Mouse (Mus musculus): ENCODE data around the gene Mpzl1. TPM values are rescaled to one million over a fixed set of nuclear protein-coding genes. Genes with fewer than 3 reads are reported as not detected.
"Not testable (repeated sequence)": the region's sequence is repeated elsewhere in the genome, so short reads cannot be mapped to it uniquely, and the experiment has no call there.

Gene Mpzl1
- 10 to 100 TPM; 12.8 to 13.2 TPM for total RNA-seq (2021)
- long read RNA-seq, experiment 1, transcript Mpzl1-202 (6 exons, 2,285 nt), result major isoform, 13 of 18 reads
- long read RNA-seq, experiment 1, partial matches to known transcripts, result 0 of 18 reads
- long read RNA-seq, experiment 1, other reads (novel, unspliced or antisense), result 1 of 18 reads
- long read RNA-seq, experiment 2, transcript Mpzl1-202 (6 exons, 2,285 nt), result major isoform, 5 of 5 reads
- long read RNA-seq, experiment 2, partial matches to known transcripts, result 0 of 5 reads
- long read RNA-seq, experiment 2, other reads (novel, unspliced or antisense), result 0 of 5 reads

DNA sequence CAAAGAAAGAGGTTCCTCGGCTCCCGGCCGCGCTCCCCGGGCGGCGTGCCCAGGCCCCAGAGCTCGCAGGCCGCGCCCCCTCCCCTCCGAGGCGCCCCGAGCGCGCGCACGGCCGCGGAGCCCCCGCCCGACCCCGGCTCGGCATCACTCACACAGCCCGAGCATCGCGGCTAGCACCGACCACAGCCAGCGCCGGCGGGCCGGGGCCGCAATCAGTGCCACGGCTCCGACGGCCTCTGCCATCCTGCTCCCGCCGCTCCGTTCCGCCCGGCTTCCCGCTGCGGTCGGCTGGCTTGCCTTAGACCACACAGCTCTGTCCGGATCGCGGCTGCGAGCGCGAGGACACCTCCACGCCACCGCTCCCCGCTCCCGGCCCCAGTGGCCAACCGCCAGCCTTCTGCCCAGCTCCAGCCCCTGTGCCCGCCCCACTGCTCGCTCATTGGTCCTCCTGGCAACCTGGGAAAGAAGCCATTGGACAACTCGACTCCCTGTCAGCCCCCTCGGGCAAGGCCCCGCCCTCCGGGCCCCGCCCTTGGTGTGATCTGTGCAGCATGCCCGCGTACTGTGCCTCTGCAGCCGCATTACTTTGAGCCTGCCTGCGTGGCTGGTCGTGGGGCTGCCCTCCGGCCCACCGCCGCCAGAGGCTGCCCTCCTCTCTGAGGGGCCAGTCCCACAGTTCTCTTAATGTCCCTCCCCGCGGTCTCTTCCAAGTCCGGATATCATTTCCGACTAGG lies at the start of gene Mpzl1:
Gene Mpzl1, minus strand, starts transcription at position 388 of the 734 bp plus-strand sequence.
- peak; percentile 99 to 100 for DNase-seq

DNA sequence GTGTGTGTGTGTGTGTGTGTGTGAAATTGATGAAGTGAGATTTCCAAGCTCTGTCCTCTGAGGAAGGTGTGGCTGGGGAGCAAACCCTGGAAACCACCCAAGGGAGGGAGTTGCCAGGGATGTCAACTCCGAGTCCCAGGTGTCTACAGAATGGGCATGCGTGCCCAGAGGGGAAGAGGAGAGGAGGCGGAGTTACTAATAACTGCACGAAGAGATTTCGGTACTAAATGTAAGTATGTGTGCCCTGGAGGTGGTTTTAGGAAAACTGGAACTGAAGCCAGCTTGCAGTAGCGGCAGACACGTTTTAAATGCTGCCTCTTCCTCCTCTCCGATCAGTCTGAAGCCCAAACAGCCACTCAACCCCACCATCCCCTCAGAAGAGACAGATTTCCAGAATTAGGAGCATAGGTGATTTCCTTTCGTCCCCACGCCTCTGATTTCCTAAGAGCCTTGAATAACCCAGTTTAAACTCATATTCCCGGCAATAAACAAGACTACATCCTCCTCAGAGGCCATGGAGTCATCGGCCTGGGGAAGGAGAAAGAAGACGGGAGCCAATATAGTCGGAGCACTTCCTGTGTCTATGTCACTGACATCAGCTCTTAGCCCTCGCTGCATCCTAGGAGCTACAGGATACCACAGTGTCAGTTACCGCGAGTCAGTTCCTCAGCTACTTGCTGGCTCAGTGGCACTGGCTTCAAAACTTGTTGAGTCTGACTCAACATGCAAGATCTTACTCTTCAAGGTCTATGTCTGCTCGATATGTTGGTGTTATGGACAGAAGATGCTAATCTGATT lies 47.9 kb upstream of the Mpzl1 start:
- peak; percentile 51 to 57 for DNase-seq

DNA sequence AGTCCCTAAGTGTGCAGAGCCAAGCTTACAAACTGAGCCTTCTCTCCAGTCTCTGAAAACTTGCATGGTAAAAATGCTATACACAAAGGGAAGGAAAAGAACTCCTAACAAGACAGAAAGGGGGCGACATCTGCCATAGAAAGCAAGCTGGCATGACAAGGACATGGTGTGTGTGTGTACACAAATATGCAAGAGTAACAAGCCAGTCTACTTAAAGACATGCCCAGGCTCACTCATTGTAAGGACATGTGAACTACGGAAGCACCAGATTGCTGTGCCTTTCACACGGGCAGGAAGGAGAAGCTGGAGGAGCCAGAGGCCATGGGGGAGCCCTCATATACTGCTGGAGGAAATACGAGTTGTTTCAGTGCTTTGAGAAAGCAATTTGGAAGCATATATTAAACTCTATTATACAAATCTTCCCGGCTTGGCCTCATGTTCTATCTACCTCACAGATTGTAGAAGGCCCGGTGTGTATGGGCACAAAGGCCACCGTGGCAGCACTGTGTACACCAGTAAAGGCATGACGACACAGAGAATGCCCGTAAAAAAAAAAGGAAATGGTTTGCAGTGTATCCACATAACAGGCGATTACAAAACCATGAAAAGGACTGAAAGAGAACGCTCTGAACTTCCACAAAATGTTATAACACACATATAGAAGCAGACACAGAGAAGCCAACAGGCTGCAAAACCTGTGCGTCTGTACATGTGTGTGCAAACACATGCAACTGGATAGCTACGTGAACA lies 46.9 kb upstream of the Mpzl1 start:
- DNase-seq, result peak in 1 of 2 experiments; percentile 47

DNA sequence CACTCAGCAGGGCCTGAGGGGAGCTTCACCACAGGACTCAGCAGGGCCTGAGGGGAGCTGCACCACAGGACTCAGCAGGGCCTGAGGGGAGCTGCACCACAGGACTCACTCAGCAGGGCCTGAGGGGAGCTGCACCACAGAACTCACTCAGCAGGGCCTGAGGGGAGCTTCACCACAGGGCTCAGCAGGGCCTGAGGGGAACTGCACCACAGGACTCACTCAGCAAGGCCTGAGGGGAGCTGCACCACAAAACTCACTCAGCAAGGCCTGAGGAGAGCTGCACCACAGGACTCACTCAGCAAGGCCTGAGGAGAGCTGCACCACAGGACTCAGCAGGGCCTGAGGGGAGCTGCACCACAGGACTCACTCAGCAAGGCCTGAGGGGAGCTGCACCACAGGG lies 45.7 kb upstream of the Mpzl1 start:
- DNase-seq, result not testable (repeated sequence)

DNA sequence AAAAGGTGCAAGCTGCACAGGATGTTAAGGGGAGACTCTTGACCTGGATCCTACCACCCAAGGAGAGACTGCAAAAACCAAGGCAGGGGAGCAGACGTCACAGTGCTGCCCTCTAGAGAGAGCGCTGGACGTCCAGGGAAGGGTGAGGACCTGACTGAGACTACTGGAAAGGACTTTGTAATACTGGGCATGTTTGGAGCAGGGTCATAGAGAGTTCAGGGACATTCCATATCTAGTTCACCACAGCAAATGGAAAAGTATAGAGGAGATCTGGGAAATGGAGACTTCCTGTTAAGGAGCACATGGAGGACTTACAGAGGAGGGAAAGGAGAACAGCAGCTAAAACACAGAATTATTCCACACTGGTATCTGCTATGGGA lies 45.3 kb upstream of the Mpzl1 start:
- peak in 1 of 2 experiments; percentile 54 for DNase-seq

DNA sequence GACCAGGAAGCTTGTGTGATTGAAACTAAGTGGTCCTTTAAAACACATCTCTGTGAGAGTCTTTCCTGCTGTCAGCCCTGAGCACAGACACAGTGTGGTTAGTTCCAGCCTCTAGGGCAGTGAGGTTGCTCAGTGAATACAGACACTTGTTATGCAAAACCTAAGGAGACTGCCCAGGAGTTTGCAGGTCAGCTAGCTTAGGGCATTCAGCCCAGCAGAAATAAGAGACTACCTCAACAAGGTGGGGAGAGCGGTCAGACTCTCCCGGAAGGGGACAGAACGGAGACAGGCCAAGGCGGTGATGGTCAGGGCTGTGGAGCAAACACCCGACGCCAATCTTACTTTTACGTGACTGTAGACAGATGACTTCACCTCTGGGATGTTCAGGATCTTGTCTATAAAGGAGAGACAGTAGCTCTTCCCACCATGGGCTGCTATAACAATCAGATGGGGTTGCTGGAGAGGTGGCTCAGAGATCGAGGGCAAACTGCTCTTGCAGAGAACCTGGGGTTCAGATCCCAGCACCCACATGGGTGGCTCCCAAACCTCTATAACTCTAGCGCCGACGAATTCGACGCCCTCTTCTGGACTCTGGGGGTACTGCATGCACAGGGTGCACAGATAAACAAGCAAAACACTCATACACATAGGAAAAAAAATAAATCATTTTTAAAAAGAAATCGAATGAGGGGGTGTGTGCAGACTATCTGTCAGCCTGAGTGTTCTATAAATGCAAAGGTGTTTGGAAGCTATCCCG lies 44.7 kb upstream of the Mpzl1 start:
- no peak for DNase-seq

DNA sequence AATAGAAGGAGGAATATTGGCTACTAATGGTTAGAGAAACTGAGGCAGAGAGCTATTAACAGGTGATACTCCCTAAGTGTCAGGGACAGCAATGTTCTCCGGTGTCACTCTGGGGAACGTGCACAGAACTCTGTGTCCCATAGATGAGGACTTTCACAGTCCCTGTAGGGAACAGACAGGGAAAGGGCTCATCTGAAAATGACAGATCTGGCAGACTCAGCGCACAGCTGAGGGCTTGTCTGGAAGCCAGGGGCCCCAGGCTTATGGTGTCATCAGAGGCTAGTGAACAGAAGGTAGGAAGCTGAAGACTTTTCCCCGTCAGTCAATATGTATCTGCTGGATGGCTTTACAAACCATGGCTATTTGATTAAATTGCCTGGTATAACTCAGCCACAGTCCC lies 43.2 kb upstream of the Mpzl1 start:
- peak; percentile 52 to 61 for DNase-seq

DNA sequence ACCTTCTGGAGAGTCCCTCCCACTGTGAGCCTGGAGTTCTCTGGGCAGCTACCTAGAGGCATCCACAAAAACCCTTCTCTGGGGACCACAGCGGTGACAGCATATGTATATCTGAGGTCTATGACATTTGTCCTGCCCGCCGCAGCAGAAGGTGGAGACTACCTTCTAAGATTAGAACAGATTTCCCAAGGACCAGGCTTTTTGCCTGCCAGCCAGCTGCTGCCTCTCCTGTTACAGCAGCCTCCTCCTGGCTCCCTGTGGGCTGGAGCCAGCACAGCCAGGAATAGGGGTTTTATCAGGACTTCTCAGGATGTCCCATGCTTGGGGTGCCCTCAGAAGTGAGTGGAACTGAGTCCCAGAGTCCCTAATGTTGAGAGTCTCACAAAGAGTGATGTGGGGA lies 42.7 kb upstream of the Mpzl1 start:
- DNase-seq, result peak; percentile 57 to 72

DNA sequence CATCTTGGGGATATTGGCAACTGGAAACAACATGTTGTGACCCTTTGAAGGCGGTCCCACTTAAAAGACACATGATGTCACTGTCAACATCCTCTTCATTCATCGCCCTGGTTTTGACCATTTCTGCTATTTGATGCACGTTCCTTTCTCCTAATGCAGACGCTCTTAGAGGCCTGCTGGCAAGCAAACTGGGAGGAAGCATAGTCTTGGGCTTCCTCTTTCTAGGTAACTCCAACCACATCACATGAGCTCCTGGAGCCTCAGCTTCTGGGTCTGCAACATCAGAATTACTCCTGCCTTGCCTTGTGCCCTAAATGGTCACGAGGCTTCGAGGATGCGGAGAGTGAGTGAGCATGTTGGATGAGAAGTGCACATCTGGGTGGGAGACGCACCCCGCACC lies 40.8 kb upstream of the Mpzl1 start:
- DNase-seq, result no peak

DNA sequence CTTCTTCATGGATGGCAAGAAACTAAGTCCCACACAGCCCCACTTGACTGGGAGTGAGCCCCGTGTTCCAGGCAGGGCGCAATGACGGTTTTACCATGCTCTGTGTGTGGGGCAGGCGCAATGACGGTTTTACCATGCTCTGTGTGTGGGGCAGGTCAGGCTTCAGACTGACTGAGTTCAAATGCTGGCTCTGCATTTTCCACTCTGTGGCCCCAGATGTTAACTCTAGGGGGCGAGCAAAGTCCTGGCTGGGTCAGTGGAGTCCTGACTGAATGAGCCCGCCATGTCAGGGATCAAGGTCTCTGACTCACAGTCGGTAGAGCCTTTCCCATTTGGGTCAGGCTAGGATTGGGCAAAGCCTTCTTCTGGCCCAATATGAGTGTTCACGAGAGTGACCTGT lies 38.0 kb upstream of the Mpzl1 start:
- peak in 1 of 2 experiments; percentile 46 for DNase-seq

DNA sequence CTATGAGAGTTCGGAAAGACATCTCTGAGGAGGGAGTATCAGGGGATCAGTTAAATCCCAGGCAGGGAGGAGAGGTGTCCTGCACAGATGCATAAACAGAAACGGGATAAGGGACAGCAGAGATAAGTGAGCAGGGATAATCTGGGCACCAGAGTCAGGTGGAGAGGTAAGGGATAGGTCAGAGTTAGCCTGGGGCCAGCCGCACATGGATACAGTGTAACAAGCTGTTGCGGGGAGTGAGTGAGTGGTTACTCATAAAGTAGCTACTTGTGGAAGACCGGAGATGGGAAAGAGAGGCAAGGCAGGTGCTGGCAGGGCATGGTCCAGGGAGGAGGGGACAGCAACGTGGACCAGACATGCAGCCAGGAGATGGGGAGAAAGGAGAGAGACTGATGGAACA lies 35.7 kb upstream of the Mpzl1 start:
- no peak for DNase-seq

DNA sequence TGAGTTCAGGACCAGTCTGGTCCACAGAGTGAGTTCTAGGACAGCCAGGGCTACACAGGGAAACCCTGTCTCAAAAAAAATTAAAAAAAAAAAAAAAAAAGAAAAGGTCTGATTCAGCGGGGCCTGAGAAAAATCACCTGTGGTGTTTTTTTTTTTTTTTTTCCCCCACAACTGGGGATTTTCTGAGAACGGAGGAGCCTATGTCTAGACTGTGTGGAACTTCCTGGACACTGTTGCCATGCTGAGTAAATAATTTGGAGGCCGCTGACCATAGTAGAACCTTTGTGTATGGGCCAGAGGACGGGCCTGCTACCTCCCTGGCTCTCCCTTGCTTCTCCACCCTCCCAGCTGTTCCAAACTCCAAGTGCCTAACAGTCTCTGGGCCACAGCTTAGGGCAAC lies 34.6 kb upstream of the Mpzl1 start:
- DNase-seq, result peak in 1 of 2 experiments; percentile 61

DNA sequence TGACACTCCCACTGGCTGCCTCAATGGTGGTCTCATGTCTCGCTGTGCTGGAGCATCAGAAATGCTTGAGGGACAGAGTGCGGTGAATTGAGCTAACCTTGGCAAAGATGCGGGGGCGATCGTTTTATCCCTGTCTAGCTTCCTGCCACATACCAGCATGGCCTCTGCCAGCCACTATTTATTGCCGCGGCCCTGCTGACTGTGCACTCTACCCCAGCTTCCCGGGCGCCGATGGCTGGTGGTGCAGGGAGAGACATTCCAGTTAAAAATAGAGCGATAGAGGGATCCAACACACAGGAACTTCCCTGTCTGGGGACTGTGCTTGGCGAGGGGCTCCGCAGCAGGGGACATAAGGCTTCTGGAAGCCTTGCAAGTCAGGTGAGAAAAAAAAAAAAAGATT lies 33.0 kb upstream of the Mpzl1 start:
- peak; percentile 69 to 83 for DNase-seq

DNA sequence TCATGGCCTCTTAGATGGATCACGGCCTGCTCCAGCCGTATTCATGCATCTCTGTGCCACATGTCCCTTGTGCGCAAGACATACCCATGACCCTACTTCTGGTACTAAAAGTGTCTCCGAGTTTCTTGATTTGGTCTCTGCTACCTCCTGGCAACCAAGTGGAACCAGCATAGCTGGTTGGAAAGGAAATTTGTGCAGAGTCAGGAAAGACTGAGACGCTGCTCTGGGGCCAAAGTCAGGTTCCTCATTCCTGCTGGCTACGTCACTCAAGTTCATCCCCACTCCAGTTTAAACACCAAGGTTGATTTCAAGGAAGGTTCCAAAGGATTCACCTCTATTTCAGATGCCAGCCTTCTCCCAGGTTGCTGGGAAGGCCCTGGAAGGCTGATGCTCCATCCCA lies 32.6 kb upstream of the Mpzl1 start:
- DNase-seq, result no peak

DNA sequence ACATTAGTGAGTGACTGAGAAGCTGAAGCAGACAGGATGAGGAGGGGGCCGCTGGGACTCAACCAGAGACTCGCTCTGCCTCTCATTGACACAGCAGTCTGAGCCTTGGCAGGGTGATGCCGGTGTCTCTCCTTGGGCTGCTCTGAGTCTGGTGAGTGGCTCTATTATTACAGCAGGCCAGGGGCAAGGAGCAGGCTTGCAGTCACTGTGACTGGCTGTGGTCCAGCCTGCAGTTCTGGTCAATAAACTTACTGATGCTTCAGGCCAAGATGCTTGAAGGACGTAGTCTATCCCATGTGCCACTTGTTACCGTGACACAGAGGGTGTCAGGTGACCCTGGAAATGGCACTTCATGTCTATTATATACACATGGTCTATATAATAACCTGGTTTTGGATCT lies 31.4 kb upstream of the Mpzl1 start:
- DNase-seq, result peak in 1 of 2 experiments; percentile 50

DNA sequence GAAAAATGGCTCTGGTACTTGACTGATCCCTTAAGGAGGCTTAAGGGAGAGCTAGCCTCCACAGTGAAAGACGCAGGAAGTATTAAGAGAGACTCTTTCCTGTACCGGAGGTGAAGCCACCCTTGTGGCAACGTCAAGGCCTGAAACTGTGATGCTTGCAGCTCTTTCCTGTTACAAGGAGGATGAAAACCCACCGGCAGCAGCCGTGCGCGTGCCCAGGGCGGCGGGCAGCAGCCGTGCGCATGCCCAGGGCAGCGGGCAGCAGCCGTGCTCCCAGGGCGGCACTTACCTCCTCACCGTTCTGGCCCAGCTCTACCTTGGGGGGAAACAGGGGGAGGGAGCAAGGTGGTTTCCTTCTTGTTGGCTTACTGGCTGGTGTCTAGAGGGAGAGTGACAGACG lies 28.9 kb upstream of the Mpzl1 start:
- DNase-seq, result no peak

DNA sequence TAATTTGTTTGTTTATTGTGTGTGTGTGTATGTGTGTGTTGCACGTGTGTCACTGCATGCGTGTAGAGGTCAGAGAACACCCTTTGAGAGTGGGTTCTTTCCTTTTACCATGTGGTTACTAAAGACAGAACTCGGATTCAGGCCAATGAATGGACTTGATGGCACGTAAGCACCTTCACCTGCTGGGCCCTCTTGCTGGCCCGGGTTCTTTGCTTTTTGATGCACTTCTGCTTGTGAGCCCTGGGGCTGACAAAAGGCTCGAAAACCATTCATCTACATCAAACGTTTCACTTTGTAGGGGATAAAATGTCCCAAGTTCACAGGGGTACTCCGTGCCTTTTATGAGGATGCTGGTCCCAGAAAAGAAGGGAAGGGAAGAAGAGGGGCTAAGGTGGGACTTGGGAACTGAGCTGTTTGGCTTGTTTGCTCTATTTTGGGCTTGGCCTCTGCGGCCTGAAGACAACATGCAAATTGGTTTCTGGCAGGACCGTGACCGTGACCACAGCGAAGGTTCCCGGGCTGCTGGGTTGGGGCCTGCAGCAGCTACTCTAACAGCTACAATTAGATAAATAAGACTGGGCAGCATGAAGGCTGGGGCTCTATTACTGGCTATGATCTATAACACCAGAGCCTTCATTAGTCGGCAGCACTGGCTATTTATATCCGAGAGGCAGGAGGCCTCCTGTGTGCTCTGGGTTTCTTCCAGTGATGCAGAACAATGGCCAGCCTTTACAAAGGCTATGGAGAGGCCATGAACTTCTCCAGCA lies 28.3 kb upstream of the Mpzl1 start:
- DNase-seq, result peak; percentile 48 to 76

DNA sequence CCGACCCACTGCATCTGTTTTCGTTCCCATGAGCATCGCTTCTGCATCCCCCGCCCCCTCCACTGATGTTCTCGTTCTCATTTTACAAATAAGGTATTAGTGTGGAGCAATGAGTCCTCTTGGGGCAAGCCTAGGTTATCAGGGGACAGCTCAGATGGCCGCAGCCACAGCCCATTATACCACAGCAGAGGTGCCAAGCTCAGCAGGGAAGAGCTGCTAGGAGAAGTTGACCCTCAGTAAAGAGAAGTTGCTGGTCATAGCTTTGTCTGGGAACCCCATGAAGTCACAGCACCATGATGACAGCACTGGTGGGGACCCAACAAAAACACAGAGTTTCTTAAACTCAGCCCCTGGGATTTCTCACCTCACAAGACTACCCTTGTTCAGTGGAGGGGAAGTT lies 27.4 kb upstream of the Mpzl1 start:
- DNase-seq, result no peak

DNA sequence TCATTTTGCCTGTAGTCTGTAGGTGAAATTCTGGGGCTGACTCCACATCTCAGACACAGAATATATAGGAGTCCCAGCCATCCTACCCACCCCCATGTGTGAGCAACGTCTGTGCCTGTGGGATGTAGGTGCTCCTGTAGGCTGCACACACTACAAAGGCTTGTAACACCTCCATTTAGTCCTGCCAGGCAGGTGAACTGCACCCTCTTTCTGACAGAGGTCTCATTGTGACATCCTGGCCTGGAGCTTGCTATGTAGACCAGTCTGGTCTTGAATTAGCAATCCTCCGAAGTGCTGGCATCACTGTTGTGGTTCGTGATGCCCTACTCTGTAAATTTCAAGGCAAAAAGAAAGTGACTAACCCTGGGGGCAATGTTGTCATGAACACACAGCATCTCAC lies 26.9 kb upstream of the Mpzl1 start:
- no peak for DNase-seq

DNA sequence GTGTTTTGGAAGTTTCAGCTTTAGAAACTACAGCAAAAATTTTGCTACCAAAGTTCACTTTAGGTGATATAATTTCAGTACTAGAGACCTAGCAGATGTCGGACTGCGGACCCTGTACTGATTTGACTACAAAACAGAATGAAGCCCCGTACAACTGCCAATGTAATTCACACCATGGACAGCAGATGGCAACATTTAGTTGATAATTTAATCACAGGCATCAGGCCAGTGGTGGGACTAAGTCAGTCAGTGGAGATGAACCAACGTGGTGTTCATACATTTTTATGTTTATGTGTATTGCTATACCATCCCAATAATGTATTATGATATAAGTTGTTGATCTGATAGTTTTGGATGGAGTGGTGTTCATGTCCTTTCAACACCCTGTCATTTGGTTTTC lies 26.4 kb upstream of the Mpzl1 start:
- DNase-seq, result peak; percentile 57 to 85

DNA sequence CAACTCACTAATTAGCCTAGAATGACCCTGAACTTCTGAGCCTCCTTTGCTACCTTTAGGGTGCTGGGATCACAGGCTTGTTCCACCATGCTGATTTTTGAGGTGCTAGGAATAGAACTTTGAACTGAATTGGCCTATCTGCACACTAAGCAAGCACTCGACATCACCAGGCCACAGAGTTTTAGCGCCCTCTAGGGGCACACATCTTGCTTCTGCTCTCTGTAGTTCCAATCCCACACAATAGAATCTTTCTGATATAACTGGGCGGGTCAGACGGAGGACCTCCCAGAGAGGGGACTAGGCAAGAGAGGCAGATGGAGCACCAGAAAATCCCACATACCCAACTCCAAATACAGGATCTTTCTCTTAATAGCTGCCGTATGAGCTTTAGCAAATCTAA lies 24.3 kb upstream of the Mpzl1 start:
- DNase-seq, result peak; percentile 76 to 84

Measured in heart, adult 18-20 months (tissue).